Mouse (Mus musculus) liver, embryonic 13.5 days (tissue): ENCODE measurements around the gene Ndufab1. TPM values are rescaled to one million over a fixed set of nuclear protein-coding genes. Genes with fewer than 3 reads are reported as not detected.
A peak's percentile ranks its signal among the peaks of the same experiment; 100 is the strongest.

Experiments used
- ATAC-seq: fragments of 200-750 bp; cut with Nextera tagmentation; 2 replicates; pipeline ENCODE4 v1.8.0; 2017; ENCODE audit warnings: low read depth, mild to moderate bottlenecking, moderate number of reproducible peaks, moderate library complexity
- DNase-seq: peaks from one replicate; pipeline ENCODE4 v3.0.0; 2022
- H3K27ac ChIP-seq: fragments of 300-500 bp; sonication (generic); 2 replicates; pipeline ENCODE4 v1.5.1; 2015; ENCODE audit warnings: moderate library complexity, mild to moderate bottlenecking, inconsistent platforms
- H3K27me3 ChIP-seq: fragments of 300-500 bp; sonication (generic); 2 replicates; pipeline ENCODE4 v1.6.1; 2015; ENCODE audit warnings: mild to moderate bottlenecking, inconsistent platforms
- H3K36me3 ChIP-seq: fragments of 300-500 bp; sonication (generic); 2 replicates; pipeline ENCODE4 v1.6.1; 2015; ENCODE audit warnings: mild to moderate bottlenecking, inconsistent platforms
- H3K4me1 ChIP-seq: fragments of 300-500 bp; sonication (generic); replicated peaks from 2 replicates; pipeline ENCODE4 v1.6.1; 2015; ENCODE audit warnings: inconsistent platforms
- H3K4me2 ChIP-seq: fragments of 300-500 bp; sonication (generic); 2 replicates; pipeline ENCODE4 v1.6.1; 2015; ENCODE audit warnings: inconsistent platforms, mild to moderate bottlenecking, moderate library complexity
- H3K4me3 ChIP-seq: fragments of 300-500 bp; sonication (generic); replicated peaks from 2 replicates; pipeline ENCODE4 v1.5.1; 2015; ENCODE audit warnings: mild to moderate bottlenecking, inconsistent platforms
- H3K9ac ChIP-seq: fragments of 300-500 bp; sonication (generic); 2 replicates; pipeline ENCODE4 v1.6.1; 2015; ENCODE audit warnings: mild to moderate bottlenecking, inconsistent platforms
- H3K9me3 ChIP-seq: fragments of 300-500 bp; sonication (generic); replicated peaks from 2 replicates; pipeline ENCODE4 v1.6.1; 2016; ENCODE audit warnings: inconsistent platforms
- WGBS: fragments of 180-500 bp; shearing (Covaris S2); methylation state at CpG from one replicate; pipeline ENCODE4 v1.1.7; 2015; ENCODE audit not compliant: insufficient replicate concordance; 5-methylcytosine and 5-hydroxymethylcytosine counted together
- polyA plus RNA-seq: library from polyadenylated mRNA; unstranded; fragments of >200 nt; fragmentation: Nextera tagmentation; extraction: Ambion mirVana; gene quantifications from 2 replicates; pipeline ENCODE4 v1.2.1, GENCODE M21; 2015

The Ndufab1 gene
- polyA plus RNA-seq, 1 experiment from 2014 or later, result 589 TPM

DNA sequence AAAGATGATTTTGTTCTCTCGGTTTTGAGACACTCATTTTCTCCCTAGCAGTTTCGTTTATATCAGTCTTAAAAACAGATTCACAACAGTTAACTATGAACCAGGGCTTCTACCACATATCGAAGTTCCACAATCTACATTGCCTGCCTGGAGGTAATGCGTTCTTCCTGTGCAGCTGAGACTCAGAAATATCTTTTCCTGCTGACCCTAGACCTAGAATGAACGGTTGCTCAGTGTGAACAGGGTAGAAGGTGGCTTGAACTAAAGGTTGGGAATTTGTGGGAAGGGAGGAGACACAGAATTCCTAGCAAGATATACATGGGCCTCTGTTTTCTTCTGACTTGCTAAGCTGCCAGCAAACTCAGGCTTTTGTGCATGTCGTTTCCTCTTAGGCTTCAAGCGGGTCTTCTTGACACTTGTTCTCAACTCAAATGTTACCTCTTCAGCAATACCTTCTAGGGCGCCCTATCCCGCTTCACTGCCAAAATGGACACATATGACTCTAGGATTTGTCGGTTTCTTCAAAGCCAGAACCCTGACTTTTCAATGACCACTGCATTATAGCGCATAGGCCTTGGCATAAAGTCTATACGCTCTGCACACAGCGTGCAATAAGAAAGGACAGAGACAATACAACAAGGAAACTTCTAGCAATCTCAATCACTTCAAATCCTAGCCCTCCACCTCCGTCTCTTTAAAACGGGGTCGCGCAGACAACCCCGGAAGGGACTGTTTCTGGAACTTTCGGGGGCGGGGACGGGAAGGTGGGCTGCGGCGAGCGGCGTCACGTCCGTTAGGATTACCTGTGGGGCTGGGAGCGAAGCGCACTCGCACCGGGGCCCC, 35.4 kb downstream of the Ndufab1 start:
- Histone ChIP-seq H3K9me3 (no peaks in the 10 kb centered on the region), H3K4me2 (peak overlapping the region; percentile 96), H3K36me3 (peaks cover 29% of the 10 kb centered on the region), H3K9ac (peak overlapping the region; percentile 94), H3K4me3 (peak overlapping the region; percentile 99), H3K4me1 (peaks cover 41% of the 10 kb centered on the region), H3K27me3 (no peaks in the 10 kb centered on the region), H3K27ac (peak overlapping the region; percentile 80)
- DNase-seq, result no peak
- WGBS, result 6% methylated on average over 31 of the region's 31 CpGs
- no peak for ATAC-seq

DNA sequence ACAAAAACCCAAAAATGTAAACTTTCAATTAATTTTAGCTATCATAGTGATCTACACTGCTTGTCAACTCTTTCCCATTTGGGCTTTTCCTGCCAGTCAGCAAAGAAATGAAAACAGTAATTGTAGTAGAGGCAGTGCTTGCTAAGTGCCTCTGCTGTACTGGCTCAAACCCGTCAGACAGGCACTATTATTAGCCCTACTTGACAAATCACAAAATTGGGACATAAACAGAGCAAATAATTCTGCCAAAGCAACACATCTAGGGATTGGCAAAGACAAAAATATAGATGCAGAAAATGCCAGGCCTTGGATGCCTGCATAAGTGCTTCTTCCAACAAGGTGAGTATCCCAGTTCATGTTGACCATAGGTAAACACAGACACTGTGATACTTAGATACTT, 36.0 kb downstream of the Ndufab1 start:
- Histone ChIP-seq H3K27ac (peak overlapping the region; percentile 80), H3K27me3 (no peaks in the 10 kb centered on the region), H3K9ac (peak overlapping the region; percentile 94), H3K36me3 (peaks cover 24% of the 10 kb centered on the region), H3K4me2 (peak overlapping the region; percentile 96), H3K4me3 (peak overlapping the region; percentile 99; the same call in 1 of the 2 replicates), H3K9me3 (no peaks in the 10 kb centered on the region), H3K4me1 (peaks cover 41% of the 10 kb centered on the region)
- ATAC-seq, result no peak
- 59% methylated on average over 1 of the region's 1 CpGs for WGBS
- DNase-seq, result no peak

DNA sequence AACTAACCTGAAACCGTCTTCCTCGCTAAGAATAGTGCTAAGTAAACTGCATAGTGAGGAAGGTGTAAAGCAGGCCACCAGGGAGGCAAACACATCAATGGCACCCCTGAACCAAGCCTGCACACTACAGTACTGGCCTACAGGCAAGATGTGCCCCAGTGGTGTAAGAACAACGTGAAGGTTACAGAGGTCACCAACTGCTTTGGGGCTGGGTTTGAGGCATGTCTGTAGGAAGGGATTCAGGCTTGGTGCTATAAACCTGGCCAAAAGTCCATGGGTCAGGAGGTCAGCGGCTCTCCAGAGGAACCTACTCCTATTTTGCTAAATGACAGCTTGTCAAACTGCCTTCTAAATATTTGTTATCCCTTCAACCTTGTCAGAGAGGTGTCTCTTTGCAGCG, 45.1 kb downstream of the Ndufab1 start:
- Histone ChIP-seq H3K36me3 (peaks cover 53% of the 10 kb centered on the region), H3K9ac (no peak overlapping the region), H3K27me3 (no peaks in the 10 kb centered on the region), H3K4me2 (no peak overlapping the region), H3K27ac (no peak overlapping the region), H3K9me3 (no peaks in the 10 kb centered on the region), H3K4me1 (no peaks in the 10 kb centered on the region; the same call in 1 of the 2 replicates), H3K4me3 (no peak overlapping the region)
- DNase-seq (no peak), ATAC-seq (0 out of 2 replicates have a peak, but pooled peaks have one; percentile 29)
- WGBS, result 74% methylated on average over 5 of the region's 5 CpGs

DNA sequence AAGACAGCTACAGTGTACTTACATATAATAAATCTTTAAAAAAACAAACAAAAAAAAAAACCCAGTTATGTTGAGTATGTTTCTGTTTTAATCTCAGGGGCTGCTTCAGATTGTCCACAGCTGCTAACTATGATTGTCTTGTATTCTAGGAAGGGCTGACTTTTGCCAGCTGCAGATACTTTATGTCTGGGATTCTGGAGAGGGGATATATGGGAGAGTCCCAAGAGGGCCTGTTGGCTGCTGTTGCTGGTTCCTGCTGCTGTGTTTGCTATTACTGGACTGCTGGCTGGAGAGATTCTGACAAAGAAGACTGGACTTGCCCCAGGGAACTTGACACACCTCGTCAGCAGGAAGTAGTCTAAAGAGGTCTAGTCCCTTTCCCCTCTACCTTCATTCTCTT, 50.9 kb downstream of the Ndufab1 start:
- Histone ChIP-seq H3K4me3 (no peak overlapping the region), H3K27me3 (no peaks in the 10 kb centered on the region), H3K4me2 (no peak overlapping the region), H3K4me1 (peaks cover 19% of the 10 kb centered on the region), H3K36me3 (peaks cover 37% of the 10 kb centered on the region), H3K9ac (no peak overlapping the region), H3K9me3 (no peaks in the 10 kb centered on the region), H3K27ac (no peak overlapping the region)
- 48% methylated on average over 1 of the region's 1 CpGs for WGBS
- DNase-seq (no peak), ATAC-seq (no peak)

DNA sequence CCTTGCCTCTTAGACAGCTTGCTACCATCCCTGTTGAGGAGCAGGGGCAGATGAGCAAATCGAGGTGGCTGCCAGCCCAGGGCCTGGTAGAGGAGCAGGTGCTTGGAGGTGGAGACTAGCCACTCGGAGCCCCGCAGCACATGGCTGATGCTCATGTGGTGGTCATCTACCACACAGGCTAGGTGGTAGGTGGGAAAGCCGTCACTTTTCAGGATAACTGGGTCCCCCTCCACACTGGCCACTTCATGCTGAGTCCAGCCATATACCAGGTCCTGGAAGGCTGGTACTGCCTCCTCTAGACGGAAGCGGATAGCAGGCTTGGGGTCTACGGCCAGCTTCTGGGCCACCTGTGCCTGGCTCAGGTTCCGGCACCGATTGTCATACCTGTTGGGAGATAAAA, 53.5 kb downstream of the Ndufab1 start:
- ATAC-seq, result no peak
- H3K36me3 ChIP-seq, result peaks cover 26% of the 10 kb centered on the region
- WGBS, result 82% methylated on average over 9 of the region's 9 CpGs
- no peak overlapping the region for H3K4me3 ChIP-seq
- H3K9ac ChIP-seq, result no peak overlapping the region
- no peaks in the 10 kb centered on the region for H3K27me3 ChIP-seq
- H3K4me1 ChIP-seq, result peaks cover 34% of the 10 kb centered on the region
- H3K4me2 ChIP-seq, result no peak overlapping the region
- H3K27ac ChIP-seq, result no peak overlapping the region
- no peak for DNase-seq
- no peaks in the 10 kb centered on the region for H3K9me3 ChIP-seq

DNA sequence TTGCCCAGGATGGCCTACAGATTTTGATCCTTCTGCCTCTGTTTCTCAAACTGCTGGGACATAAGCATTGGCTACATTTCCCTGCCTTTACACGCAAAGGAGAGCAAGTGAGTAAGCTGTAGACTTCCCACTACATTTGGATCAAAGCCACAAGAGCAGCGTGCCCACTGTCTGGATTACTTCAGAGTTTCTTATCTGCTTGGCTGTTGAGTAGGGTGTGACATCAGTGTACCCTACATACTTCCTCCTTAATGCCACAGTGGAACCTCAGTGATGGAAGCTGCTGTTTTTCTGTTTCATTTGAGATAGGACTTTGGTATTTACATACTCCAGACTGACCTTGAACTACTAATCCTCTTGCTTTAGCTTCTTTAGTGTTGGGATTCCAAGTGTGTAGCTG, 54.9 kb downstream of the Ndufab1 start:
- Histone ChIP-seq H3K4me3 (no peak overlapping the region), H3K27ac (peak overlapping the region; percentile 47), H3K36me3 (peaks cover 27% of the 10 kb centered on the region), H3K9me3 (no peaks in the 10 kb centered on the region), H3K27me3 (no peaks in the 10 kb centered on the region), H3K4me1 (peaks cover 34% of the 10 kb centered on the region), H3K4me2 (no peak overlapping the region), H3K9ac (peak overlapping the region; percentile 1; the same call in 1 of the 2 replicates)
- WGBS, result 17% methylated on average over 2 of the region's 2 CpGs
- ATAC-seq, result peak; percentile 62
- DNase-seq, result no peak

DNA sequence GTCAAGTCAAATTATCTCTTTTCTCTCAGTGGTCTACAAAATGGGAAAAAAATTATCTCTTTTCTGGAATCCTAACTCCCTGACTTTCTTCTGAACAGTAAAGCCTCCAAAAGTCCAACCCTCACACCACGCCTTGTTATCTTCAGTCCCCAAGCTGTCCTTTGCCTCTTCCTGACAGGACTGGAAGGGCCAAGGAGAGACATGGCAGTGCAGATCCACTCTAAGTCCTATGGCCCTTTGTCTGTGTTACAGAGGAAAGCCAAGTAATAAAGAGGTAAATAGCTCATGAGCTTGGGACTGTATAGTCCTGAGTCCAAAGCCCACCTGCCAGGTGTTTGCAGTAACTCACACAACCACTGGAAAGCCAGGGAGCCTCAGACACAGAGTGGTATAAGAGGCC, 56.0 kb downstream of the Ndufab1 start:
- H3K27ac ChIP-seq, result peak overlapping the region; percentile 56; the same call in 1 of the 2 replicates

DNA sequence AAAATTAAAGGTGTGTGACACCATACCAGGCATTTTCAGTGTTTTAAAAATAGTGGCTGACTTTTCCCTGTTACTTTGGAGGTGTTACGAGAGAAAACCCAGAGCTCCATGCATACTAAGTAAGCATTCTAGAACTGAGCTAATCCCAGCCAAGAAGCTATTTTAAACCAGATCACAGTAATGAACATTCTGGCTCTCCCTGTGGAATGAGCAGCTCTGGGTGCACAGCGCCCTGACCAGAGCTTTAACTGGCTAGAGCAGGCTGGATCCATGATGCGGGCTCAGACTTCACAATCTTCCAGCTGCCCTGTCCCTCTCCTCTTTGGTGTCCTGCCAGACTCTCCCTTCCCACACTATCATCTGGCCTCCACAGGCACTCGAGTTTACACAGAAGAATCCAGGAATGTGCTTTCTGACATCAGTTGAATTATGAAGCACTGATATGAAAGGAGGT, 56.5 kb downstream of the Ndufab1 start:
- Histone ChIP-seq H3K4me1 (peaks cover 34% of the 10 kb centered on the region), H3K27me3 (no peaks in the 10 kb centered on the region), H3K36me3 (peaks cover 25% of the 10 kb centered on the region), H3K9me3 (no peaks in the 10 kb centered on the region), H3K4me2 (no peak overlapping the region), H3K9ac (no peak overlapping the region), H3K27ac (0 out of 2 replicates have a peak overlapping the region, but pooled peaks have one; percentile 8), H3K4me3 (no peak overlapping the region)
- no peak for DNase-seq
- peak; percentile 27 for ATAC-seq
- 64% methylated on average over 4 of the region's 4 CpGs for WGBS

More for the DNA sequence above, 56.0 kb downstream of the Ndufab1 start:
- Histone ChIP-seq H3K9me3 (no peaks in the 10 kb centered on the region), H3K36me3 (peaks cover 25% of the 10 kb centered on the region), H3K4me3 (no peak overlapping the region), H3K4me1 (peaks cover 34% of the 10 kb centered on the region), H3K27me3 (no peaks in the 10 kb centered on the region), H3K4me2 (no peak overlapping the region), H3K9ac (no peak overlapping the region)
- ATAC-seq (no peak; the same call in 1 of the 2 replicates), DNase-seq (no peak)
- WGBS, result 19% methylated on average over 1 of the region's 1 CpGs

DNA sequence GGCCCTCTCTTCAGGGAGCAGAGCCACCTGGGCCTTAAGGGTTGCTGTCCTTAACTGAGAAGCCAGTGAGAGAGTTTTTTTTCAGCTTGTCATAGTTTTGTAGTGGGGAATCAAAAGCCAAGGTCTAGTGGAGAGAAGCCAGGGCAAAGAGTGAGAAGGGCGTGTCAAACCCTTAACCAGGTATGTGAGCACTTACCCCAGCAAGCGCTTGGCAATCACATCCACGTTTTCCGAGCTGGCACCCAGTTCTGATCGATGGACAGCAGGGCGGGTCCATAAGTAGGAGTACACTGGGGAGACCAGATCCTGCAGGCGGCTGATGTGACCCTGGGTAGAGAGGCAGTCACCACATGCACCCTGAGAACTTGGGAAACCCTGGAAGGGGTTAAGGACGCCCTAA, 57.6 kb downstream of the Ndufab1 start:
- ATAC-seq (no peak), DNase-seq (no peak)
- WGBS, result 79% methylated on average over 8 of the region's 8 CpGs

More for the DNA sequence above, 57.6 kb downstream of the Ndufab1 start:
- Histone ChIP-seq H3K9ac (no peak overlapping the region), H3K27ac (no peak overlapping the region), H3K9me3 (no peaks in the 10 kb centered on the region), H3K36me3 (peaks cover 30% of the 10 kb centered on the region), H3K4me1 (peaks cover 34% of the 10 kb centered on the region), H3K4me3 (no peak overlapping the region), H3K27me3 (no peaks in the 10 kb centered on the region), H3K4me2 (no peak overlapping the region)
